Mouse (Mus musculus) heart, postnatal 0 days (tissue): Measurements from ENCODE around the gene Plk2. TPM values are rescaled to one million over a fixed set of nuclear protein-coding genes. Genes with fewer than 3 reads are reported as not detected.

Experiments used
- ATAC-seq: fragments of 200-750 bp; cut with Nextera tagmentation; 2 replicates; pipeline ENCODE4 v1.8.0; 2017; ENCODE audit warnings: low read depth, moderate number of reproducible peaks, moderate library complexity; ENCODE audit not compliant: insufficient read depth
- DNase-seq: peaks from one replicate; pipeline ENCODE4 v3.0.0-alpha.2; 2016; ENCODE audit warnings: low spot score
- H3K27ac ChIP-seq: fragments of 300-500 bp; sonication (generic); 2 replicates; pipeline ENCODE4 v1.5.1; 2014; ENCODE audit warnings: low read depth, mild to moderate bottlenecking
- H3K27me3 ChIP-seq: fragments of 300-500 bp; sonication (generic); 2 replicates; pipeline ENCODE4 v1.6.1; 2014; ENCODE audit warnings: low read length, mixed read lengths; ENCODE audit not compliant: control insufficient read depth, insufficient read depth
- H3K36me3 ChIP-seq: fragments of 300-500 bp; sonication (generic); replicated peaks from 2 replicates; pipeline ENCODE4 v1.6.1; 2014; ENCODE audit warnings: low read length, mixed read lengths; ENCODE audit not compliant: control insufficient read depth, insufficient read depth
- H3K4me1 ChIP-seq: fragments of 300-500 bp; sonication (generic); 2 replicates; pipeline ENCODE4 v1.6.1; 2014; ENCODE audit warnings: antibody characterized with exemption; ENCODE audit not compliant: control insufficient read depth, insufficient read depth
- H3K4me2 ChIP-seq: fragments of 300-500 bp; sonication (generic); 2 replicates; pipeline ENCODE4 v1.6.1; 2014; ENCODE audit warnings: low read depth, mild to moderate bottlenecking, low read length, moderate library complexity
- H3K4me3 ChIP-seq: fragments of 300-500 bp; sonication (generic); 2 replicates; pipeline ENCODE4 v1.5.1; 2014; ENCODE audit warnings: low read depth, low read length
- H3K9ac ChIP-seq: fragments of 300-500 bp; sonication (generic); replicated peaks from 2 replicates; pipeline ENCODE4 v1.6.1; 2014; ENCODE audit warnings: low read depth, low read length, mixed read lengths
- H3K9me3 ChIP-seq: fragments of 300-500 bp; sonication (generic); replicated peaks from 2 replicates; pipeline ENCODE4 v1.6.1; 2016; ENCODE audit warnings: low read length; ENCODE audit not compliant: control insufficient read depth
- CTCF ChIP-seq: IDR thresholded peaks from 2 replicates; pipeline ENCODE4 v1.5.1; 2016; ENCODE audit warnings: antibody characterized with exemption, control low read depth, low read depth
- EP300 ChIP-seq: IDR thresholded peaks from 2 replicates; pipeline ENCODE4 v1.6.1; 2016; ENCODE audit warnings: antibody characterized with exemption, low read depth
- WGBS: fragments of 180-500 bp; shearing (Covaris S2); extraction: QIAGEN DNeasy Blood & Tissue Kit; methylation state at CpG from one replicate; pipeline ENCODE4 v1.1.7; 2014; 5-methylcytosine and 5-hydroxymethylcytosine counted together
- polyA plus RNA-seq: library from polyadenylated mRNA; unstranded; fragments of >200 nt; fragmentation: Nextera tagmentation; extraction: Ambion mirVana; gene quantifications from 2 replicates; pipeline ENCODE4 v1.2.1, GENCODE M21; 2015
- total RNA-seq: library from RNA; depleted of rRNA; stranded (reverse); fragments of >200 nt; gene quantifications from 2 replicates; pipeline ENCODE4 v1.2.3, GENCODE M21; 2014; ENCODE audit warnings: low replicate concordance

Gene Plk2
- total and polyA plus RNA-seq, 2 experiments from 2014 or later: 54.9 to 85.4 TPM

GRCm38 (mm10) chr13:110392210-110392609, 2.6 kb upstream of the Plk2 start:
- Histone ChIP-seq H3K9ac (no peak overlapping the region), H3K27ac (no peak overlapping the region), H3K27me3 (no peaks in the 10 kb centered on the region), H3K9me3 (peaks cover 10% of the 10 kb centered on the region; the same call in 1 of the 2 replicates), H3K4me2 (no peak overlapping the region), H3K4me3 (no peak overlapping the region), H3K36me3 (0 out of 2 replicates have a peak, but pooled peaks cover 4% of the 10 kb centered on the region), H3K4me1 (no peaks in the 10 kb centered on the region)
- ATAC-seq: no peak
- peak; percentile 56 for DNase-seq
- TF ChIP-seq CTCF: peak; percentile 85
- no peak for TF ChIP-seq EP300
- 12% methylated on average over 8 of the region's 8 CpGs for whole genome bisulfite sequencing

GRCm38 (mm10) chr13:110392631-110393030, 2.2 kb upstream of the Plk2 start:
- WGBS: 34% methylated on average over 3 of the region's 3 CpGs
- Histone ChIP-seq H3K9me3 (peaks cover 10% of the 10 kb centered on the region; the same call in 1 of the 2 replicates), H3K4me3 (no peak overlapping the region), H3K36me3 (peaks cover 7% of the 10 kb centered on the region), H3K4me2 (no peak overlapping the region), H3K27me3 (no peaks in the 10 kb centered on the region), H3K4me1 (no peaks in the 10 kb centered on the region), H3K27ac (no peak overlapping the region), H3K9ac (no peak overlapping the region)
- DNase-seq: no peak
- no peak for TF ChIP-seq EP300
- TF ChIP-seq CTCF: no peak
- no peak for ATAC-seq

GRCm38 (mm10) chr13:110395179-110395794, 441 bp downstream of the Plk2 start:
- peak overlapping the region; percentile 88 for H3K4me2 ChIP-seq
- H3K4me1 ChIP-seq: no peaks in the 10 kb centered on the region
- TF ChIP-seq CTCF (no peak), EP300 (no peak)
- no peaks in the 10 kb centered on the region for H3K27me3 ChIP-seq
- H3K9me3 ChIP-seq: no peaks in the 10 kb centered on the region
- ATAC-seq: peak; percentile 7
- no peak for DNase-seq
- peak overlapping the region; percentile 96 for H3K27ac ChIP-seq
- H3K9ac ChIP-seq: peak overlapping the region; percentile 84
- peaks cover 34% of the 10 kb centered on the region for H3K36me3 ChIP-seq
- WGBS: 0% methylated on average over 39 of the region's 41 CpGs
- H3K4me3 ChIP-seq: peak overlapping the region; percentile 64

- ATAC-seq: no peak
Observed at GRCm38 (mm10) chr13:110395916-110396685, 1.3 kb downstream of the Plk2 start.

GRCm38 (mm10) chr13:110397750-110398149, 2.9 kb downstream of the Plk2 start:
- H3K9me3 ChIP-seq: no peaks in the 10 kb centered on the region
- ATAC-seq (no peak), DNase-seq (no peak)
- H3K36me3 ChIP-seq: peaks cover 52% of the 10 kb centered on the region
- peak overlapping the region; percentile 64 for H3K4me3 ChIP-seq
- TF ChIP-seq EP300 (no peak), CTCF (no peak)
- H3K27me3 ChIP-seq: no peaks in the 10 kb centered on the region
- H3K4me2 ChIP-seq: peak overlapping the region; percentile 88
- WGBS: 57% methylated on average over 8 of the region's 8 CpGs
- H3K27ac ChIP-seq: 0 out of 2 replicates have a peak overlapping the region, but pooled peaks have one; percentile 39
- no peaks in the 10 kb centered on the region for H3K4me1 ChIP-seq
- H3K9ac ChIP-seq: 0 out of 2 replicates have a peak overlapping the region, but pooled peaks have one; percentile 8

More at GRCm38 (mm10) chr13:110395916-110396685, 1.3 kb downstream of the Plk2 start:
- no peaks in the 10 kb centered on the region for H3K9me3 ChIP-seq
- DNase-seq: peak; percentile 45
- no peaks in the 10 kb centered on the region for H3K4me1 ChIP-seq
- H3K4me2 ChIP-seq: peak overlapping the region; percentile 88
- H3K36me3 ChIP-seq: peaks cover 42% of the 10 kb centered on the region
- H3K4me3 ChIP-seq: peak overlapping the region; percentile 64
- H3K27ac ChIP-seq: peak overlapping the region; percentile 96
- TF ChIP-seq CTCF: no peak
- H3K9ac ChIP-seq: peak overlapping the region; percentile 84
- H3K27me3 ChIP-seq: no peaks in the 10 kb centered on the region
- 3% methylated on average over 21 of the region's 21 CpGs for WGBS
